Mouse (Mus musculus): ENCODE results near the gene Adam15. TPM values are rescaled to one million over a fixed set of nuclear protein-coding genes. Genes with fewer than 3 reads are reported as not detected.
A peak's percentile ranks its signal among the peaks of the same experiment; 100 is the strongest.

Adam15 gene
- total RNA-seq, 2 experiments from 2014 or later = 95.0 TPM

- DNase-seq (ENCODE audit: low spot score in 2 of 2) = no peak
- intact Hi-C loops (cut with DNase I) = no loop called here
These were observed 14.8 kb upstream of the Adam15 start for GRCm38 (mm10) chr3:89364631-89365030.

- DNase-seq (ENCODE audit: low spot score in 2 of 2) = no peak
- intact Hi-C loops (cut with DNase I) = no loop called here
These were observed 11.9 kb upstream of the Adam15 start, which contains the start of gene Dcst2 for GRCm38 (mm10) chr3:89361675-89362074. Dcst2 (plus strand) TSS chr3:89361975.

- DNase-seq (ENCODE audit: low spot score in 2 of 2) = no peak
- intact Hi-C loops (cut with DNase I) = no loop called here
These were observed 10.4 kb upstream of the Adam15 start for GRCm38 (mm10) chr3:89360237-89360636.

- intact Hi-C loops (cut with DNase I) = no loop called here
- no peak for DNase-seq (ENCODE audit: low spot score in 2 of 2)
These were observed 9.8 kb upstream of the Adam15 start for GRCm38 (mm10) chr3:89359630-89360029.

GRCm38 (mm10) chr3:89356029-89356428, 6.2 kb upstream of the Adam15 start:
- DNase-seq (ENCODE audit: low spot score in 2 of 2) = no peak
- intact Hi-C loops (cut with DNase I) = no loop called here

GRCm38 (mm10) chr3:89355512-89355902, 5.7 kb upstream of the Adam15 start:
- intact Hi-C loops (cut with DNase I) = no loop called here
- DNase-seq (ENCODE audit: low spot score in 2 of 2) = no peak

GRCm38 (mm10) chr3:89354816-89355511, 5.2 kb upstream of the Adam15 start:
- intact Hi-C loops (cut with DNase I) = loop anchor here (5.0 kb wide), 1 partner anchor 38 kb away; no protein-coding TSS in a partner anchor
- DNase-seq (ENCODE audit: low spot score in 2 of 2) = peak; percentile 86 to 95

- DNase-seq (ENCODE audit: low spot score in 2 of 2) = no peak
- intact Hi-C loops (cut with DNase I) = loop anchor here (5.0 kb wide), 1 partner anchor 34 kb away; no protein-coding TSS in a partner anchor
These were observed 1.5 kb upstream of the Adam15 start for GRCm38 (mm10) chr3:89351271-89351670.

GRCm38 (mm10) chr3:89348911-89349868, 606 bp downstream of the Adam15 start:
- intact Hi-C loops (cut with DNase I) = loop anchor here (10.0 kb wide), 1 partner anchor 136 kb away; no protein-coding TSS in a partner anchor
- DNase-seq (ENCODE audit: low spot score in 2 of 2) = peak in 1 of 2 experiments; percentile 22

GRCm38 (mm10) chr3:89347916-89348315, 1.9 kb downstream of the Adam15 start:
- no peak for DNase-seq (ENCODE audit: low spot score in 2 of 2)
- intact Hi-C loops (cut with DNase I) = loop anchor here (10.0 kb wide), 1 partner anchor 137 kb away; no protein-coding TSS in a partner anchor

GRCm38 (mm10) chr3:89346815-89347540, 2.8 kb downstream of the Adam15 start:
- DNase-seq (ENCODE audit: low spot score in 2 of 2) = no peak

GRCm38 (mm10) chr3:89343279-89343678, 6.5 kb downstream of the Adam15 start:
- intact Hi-C loops (cut with DNase I) = loop anchor here (10.0 kb wide), 1 partner anchor 142 kb away; no protein-coding TSS in a partner anchor
- DNase-seq (ENCODE audit: low spot score in 2 of 2) = no peak

More at GRCm38 (mm10) chr3:89346815-89347540, 2.8 kb downstream of the Adam15 start:
- intact Hi-C loops (cut with DNase I) = loop anchor here (10.0 kb wide), 1 partner anchor 138 kb away; no protein-coding TSS in a partner anchor

- intact Hi-C loops (cut with DNase I) = loop anchor here (10.0 kb wide), 1 partner anchor 143 kb away; no protein-coding TSS in a partner anchor
- DNase-seq (ENCODE audit: low spot score in 2 of 2) = no peak
These were observed 8.0 kb downstream of the Adam15 start for GRCm38 (mm10) chr3:89341794-89342193.

- intact Hi-C loops (cut with DNase I) = loop anchor here (1.0 to 10.0 kb wide), 2 partner anchors 24 to 144 kb away; no protein-coding TSS in a partner anchor
These were observed 9.3 kb downstream of the Adam15 start for GRCm38 (mm10) chr3:89340465-89340864.

GRCm38 (mm10) chr3:89339416-89339815, 10.4 kb downstream of the Adam15 start:
- intact Hi-C loops (cut with DNase I) = no loop called here
- DNase-seq (ENCODE audit: low spot score in 2 of 2) = peak; percentile 72 to 89

More at GRCm38 (mm10) chr3:89340465-89340864, 9.3 kb downstream of the Adam15 start:
- peak; percentile 69 to 82 for DNase-seq (ENCODE audit: low spot score in 2 of 2)

GRCm38 (mm10) chr3:89337721-89338578, 11.8 kb downstream of the Adam15 start, which contains the start of gene Efna4:
Efna4 (minus strand) TSS chr3:89338028.
- peak in 1 of 2 experiments; percentile 33 for DNase-seq (ENCODE audit: low spot score in 2 of 2)
- intact Hi-C loops (cut with DNase I) = no loop called here

- no peak for DNase-seq (ENCODE audit: low spot score in 2 of 2)
- intact Hi-C loops (cut with DNase I) = no loop called here
These were observed 12.6 kb downstream of the Adam15 start for GRCm38 (mm10) chr3:89337062-89337720.

Measured in left cerebral cortex, postnatal 14 days (tissue).